Mouse (Mus musculus): ENCODE measurements around the gene Rec8.

Gene Rec8

GRCm38 (mm10) chr14:55641291-55641690 lies 23.5 kb downstream of the Rec8 start:
- in situ Hi-C loops (cut with MseI, MboI) = no loop called here

GRCm38 (mm10) chr14:55642679-55643059 lies 24.8 kb downstream of the Rec8 start:
- in situ Hi-C loops (cut with MseI, MboI) = no loop called here

- in situ Hi-C loops (cut with MseI, MboI) = no loop called here
Measured at GRCm38 (mm10) chr14:55643060-55643907, 25.4 kb downstream of the Rec8 start, which contains the start of gene Tm9sf1. Tm9sf1 (minus strand) TSS chr14:55643806.

GRCm38 (mm10) chr14:55644261-55644888 lies 26.5 kb downstream of the Rec8 start:
- in situ Hi-C loops (cut with MseI, MboI) = no loop called here

- in situ Hi-C loops (cut with MseI, MboI) = no loop called here
Measured at GRCm38 (mm10) chr14:55649884-55650283, 32.0 kb downstream of the Rec8 start, which contains the start of gene Tssk4. Tssk4 (plus strand) TSS chr14:55650184.

DNA sequence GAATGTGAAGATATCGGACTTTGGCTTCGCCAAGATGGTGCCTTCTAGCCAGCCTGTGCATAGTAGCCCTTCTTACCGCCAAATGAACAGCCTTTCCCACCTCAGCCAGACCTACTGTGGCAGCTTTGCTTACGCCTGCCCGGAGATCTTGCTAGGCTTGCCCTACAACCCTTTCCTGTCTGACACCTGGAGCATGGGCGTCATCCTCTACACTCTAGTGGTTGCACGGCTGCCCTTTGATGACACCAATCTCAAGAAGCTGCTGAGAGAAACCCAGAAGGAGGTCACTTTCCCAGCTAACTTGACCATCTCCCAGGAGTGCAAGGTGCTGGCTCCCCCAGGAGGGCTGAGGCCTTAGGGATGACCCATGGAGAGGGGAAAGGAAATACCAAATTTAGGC lies 33.7 kb downstream of the Rec8 start:
- in situ Hi-C loops (cut with MseI, MboI) = no loop called here

GRCm38 (mm10) chr14:55656935-55657334 lies 39.1 kb downstream of the Rec8 start:
- in situ Hi-C loops (cut with MseI, MboI) = no loop called here

DNA sequence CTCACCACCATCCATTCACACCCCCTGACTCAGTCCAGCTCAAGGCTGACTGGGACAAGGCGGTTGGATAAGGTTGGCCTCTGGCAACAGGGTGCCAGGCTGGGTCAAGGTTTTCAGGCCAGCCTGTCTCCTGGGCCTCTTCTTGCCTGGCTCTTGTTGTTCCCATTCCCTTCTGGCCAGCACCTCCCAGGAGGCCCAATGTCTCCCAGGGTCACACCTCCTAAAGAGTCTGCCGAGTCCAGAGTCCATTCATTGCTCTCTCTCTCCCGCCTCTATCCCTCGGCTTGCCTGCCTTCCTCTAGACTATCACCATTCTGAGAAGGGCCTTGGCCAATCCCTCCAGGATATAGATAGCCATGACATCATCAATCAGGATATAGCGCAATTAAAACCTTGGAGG lies 40.2 kb downstream of the Rec8 start:
- in situ Hi-C loops (cut with MseI, MboI) = no loop called here

DNA sequence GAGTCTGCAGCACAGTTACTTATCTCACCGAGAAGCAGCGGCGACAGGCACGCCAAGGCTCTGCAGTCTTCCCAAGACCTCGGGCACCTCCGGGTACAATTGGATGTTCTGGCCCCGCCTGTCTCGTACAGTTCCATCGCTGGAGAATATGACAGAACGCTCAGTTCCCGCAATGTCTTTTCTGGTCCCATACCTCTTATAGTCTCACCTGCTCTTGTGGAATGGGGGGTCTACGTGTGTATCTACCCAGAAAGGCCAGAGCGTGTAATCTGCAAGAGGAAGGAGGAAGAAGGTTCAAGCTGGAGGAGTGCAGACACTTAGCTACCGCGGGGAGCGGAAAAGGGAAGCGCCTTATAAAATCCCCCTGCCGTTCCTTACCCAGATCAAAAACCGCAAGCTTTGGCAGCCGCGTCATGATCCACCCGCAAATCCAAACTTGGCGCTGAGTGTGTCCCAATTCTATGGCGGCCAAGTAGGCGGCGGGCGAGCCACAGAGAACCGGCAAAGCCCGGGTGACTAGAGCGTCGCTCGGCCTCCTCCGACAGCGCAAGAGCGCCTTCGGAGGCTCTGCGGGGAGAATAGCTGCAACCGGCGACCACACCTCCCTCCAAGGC lies 42.2 kb downstream of the Rec8 start, which contains the start of gene Mdp1:
Gene Mdp1, minus strand, starts transcription at position 549 of the 614 bp plus-strand sequence.
- in situ Hi-C loops (cut with MseI, MboI) = no loop called here

DNA sequence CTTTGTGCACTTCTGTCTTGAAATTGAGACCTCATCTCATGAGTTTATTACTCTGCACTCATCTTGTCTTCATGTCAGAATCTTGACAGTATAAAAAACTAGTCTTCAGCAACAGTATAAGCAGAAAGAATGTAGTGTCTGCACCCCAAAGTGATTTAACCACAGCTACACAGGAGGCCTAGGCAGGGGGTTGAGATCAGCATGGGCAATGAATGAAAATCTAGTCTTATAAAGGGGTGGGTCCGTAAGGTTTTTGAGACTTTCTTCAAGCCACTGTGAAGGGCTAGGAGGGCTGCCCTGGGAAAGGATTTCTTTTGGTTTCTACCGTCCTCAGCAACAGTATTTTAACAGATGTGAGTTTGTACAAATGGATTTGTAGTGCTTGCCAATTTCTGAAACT lies 42.8 kb downstream of the Rec8 start:
- in situ Hi-C loops (cut with MseI, MboI) = no loop called here

DNA sequence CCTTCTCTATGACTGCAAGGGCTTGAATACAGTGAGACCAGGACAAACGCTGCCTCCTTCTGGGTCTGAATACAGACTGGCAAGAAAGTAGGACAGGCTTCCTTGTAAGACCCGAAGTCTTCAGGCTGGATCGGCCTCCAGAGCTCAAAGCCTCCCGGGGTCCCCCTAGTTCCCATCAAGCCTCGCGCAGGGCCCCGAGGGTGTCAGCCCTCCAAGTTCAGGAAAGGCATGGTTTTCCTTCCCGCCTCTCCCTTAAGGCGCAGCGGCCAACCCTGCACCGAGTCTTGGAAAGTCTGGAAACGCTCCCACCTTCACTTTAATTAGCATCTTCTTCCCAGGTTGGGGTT lies 53.6 kb downstream of the Rec8 start:
- in situ Hi-C loops (cut with MseI, MboI) = no loop called here

DNA sequence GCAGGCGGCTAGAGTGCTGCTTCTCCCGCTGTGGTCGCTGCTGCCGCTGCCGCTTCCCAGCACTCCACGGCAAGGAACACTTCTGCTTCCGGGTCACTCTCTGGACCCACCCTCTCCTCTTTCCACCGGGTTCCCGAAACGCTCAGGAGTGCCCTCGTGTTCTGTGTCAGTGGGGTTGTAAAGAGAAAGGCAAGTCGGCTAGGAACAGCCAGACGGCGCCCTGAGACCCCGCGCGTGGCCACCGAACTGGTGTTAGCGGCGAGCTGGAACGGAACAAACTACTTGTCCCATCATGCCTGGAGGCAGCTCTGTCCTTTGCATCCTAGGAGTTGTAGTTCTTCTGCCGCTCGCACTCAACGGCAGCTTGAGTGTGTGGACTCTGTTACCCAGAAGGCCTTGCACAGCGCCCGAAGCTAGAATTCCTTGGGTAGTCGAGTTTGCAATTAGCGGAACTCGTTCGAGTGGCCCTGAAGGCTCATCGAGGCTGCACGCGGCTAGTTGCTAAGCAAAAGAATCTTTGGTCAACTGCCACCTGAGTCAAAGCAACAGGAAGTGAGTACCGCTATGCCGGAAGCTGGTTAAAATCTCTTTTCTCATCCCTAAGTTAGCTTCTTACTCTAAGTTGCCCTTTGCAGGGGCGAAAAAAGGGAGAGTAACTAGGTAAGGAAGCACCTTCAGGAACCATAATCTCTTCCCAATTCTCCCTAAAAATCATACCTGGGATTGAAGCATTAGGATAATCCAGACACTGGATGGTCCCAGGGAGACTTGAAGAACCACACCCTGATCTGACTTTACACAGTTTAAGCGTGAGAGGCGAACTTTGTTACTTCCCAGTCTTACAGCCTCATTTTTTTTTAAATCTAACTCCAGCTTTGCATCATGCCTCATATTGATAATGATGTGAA lies 54.2 kb downstream of the Rec8 start, which contains the start of the genes Gmpr2 and Nedd8:
Gene Gmpr2, plus strand, starts transcription at position 109 of the 908 bp plus-strand sequence.
Gene Nedd8, minus strand, starts transcription at position 292 of the 908 bp plus-strand sequence.
- in situ Hi-C loops (cut with MseI, MboI) = no loop called here

DNA sequence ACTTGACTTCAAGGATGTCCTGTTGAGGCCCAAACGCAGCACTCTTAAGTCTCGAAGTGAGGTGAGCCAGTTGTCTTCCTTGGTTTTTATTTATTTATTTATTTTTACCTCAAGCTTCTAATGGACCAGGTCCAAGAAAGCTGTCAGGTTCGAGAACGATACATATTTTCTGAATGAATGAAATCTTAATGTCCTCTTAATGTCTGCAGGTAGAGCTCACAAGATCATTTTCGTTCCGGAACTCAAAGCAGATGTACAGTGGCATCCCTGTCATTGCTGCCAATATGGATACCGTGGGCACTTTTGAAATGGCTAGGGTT lies 54.9 kb downstream of the Rec8 start:
- in situ Hi-C loops (cut with MseI, MboI) = no loop called here

All from mouse trophoblast stem cell (cell line).